Mouse (Mus musculus): ENCODE measurements at regions not wholly inside any gene's neighbourhood (a gene's known extent, or its start where the extent isn't known, plus 50 kb on each side); places are given as distances from the start of the nearest gene placed in this dataset.

- Histone ChIP-seq H3K27me3 (no peaks in the 10 kb centered on the region), H3K9me3 (replicated peaks) (no peaks in the 10 kb centered on the region), H3K4me2 (no peak overlapping the region), H3K9ac (no peak overlapping the region), H3K27ac (no peak overlapping the region), H3K4me1 (peaks cover 5% of the 10 kb centered on the region; the same call in 1 of the 2 replicates), H3K4me3 (no peak overlapping the region), H3K36me3 (ENCODE audit: poor library complexity, severe bottlenecking) (no peaks in the 10 kb centered on the region)
- WGBS: 57% methylated on average over 8 of the region's 8 CpGs
- ATAC-seq: no peak
These were observed 548.1 kb upstream of the Arrdc3 start for GRCm38 (mm10) chr13:80334865-80335655.

DNA sequence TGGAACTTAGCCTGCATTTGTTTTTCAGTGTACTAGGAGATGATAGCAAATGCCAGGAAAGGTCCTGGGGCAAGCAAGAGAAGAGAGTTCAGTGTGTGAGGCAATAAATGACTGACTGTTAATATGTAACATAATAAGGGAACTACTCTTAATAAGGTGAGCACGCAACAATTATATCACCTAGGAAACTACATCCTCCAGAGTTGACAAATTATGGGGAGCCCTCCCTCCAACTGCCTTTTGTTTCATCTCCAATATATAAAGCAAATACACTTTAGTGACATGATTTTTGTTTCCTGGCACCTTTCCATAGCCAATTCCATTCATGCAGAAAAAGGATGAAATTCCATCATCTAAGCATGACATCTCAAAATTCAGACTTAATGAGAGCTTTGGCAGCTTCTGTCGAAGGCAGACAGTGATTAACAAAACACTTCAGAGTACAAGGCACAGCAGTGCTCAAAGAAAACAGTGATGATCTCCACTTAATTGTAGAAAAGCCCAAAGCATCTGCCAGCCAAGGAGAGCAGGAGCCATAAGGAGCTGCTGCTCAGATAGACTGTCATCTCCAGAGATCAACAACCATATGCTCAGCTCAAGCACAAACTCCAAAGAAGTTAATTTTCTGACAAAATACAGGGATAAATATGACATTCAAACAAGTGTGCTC lies 536.1 kb upstream of the Arrdc3 start:
- no peak overlapping the region for H3K9ac ChIP-seq

DNA sequence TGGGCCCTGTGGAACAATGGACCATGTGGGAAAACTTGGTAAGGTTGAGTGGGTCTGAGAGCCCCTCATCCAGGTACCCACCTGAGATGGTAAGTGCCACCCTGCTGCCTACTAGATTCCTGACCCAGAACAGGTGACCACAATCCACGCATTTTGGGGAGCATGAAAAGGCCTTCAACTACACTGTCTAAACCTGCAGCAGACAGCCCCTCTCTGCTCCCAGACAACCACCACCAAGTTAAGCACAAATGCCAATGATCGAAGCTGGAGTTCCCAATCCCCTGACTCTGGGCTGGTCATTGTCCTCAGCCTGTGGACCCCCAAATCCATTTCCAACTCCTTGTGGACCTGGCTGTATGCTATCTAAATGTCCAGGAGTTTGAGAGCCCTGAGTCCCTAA lies 517.2 kb upstream of the Arrdc3 start:
- Histone ChIP-seq H3K4me3 (no peak overlapping the region), H3K36me3 (ENCODE audit: poor library complexity, severe bottlenecking) (no peaks in the 10 kb centered on the region), H3K27me3 (no peaks in the 10 kb centered on the region), H3K4me1 (no peaks in the 10 kb centered on the region), H3K4me2 (no peak overlapping the region), H3K9ac (no peak overlapping the region), H3K9me3 (replicated peaks) (no peaks in the 10 kb centered on the region), H3K27ac (no peak overlapping the region)
- 93% methylated on average over 2 of the region's 2 CpGs for WGBS
- no peak for ATAC-seq

More for the DNA sequence above, 536.1 kb upstream of the Arrdc3 start:
- no peaks in the 10 kb centered on the region for H3K27me3 ChIP-seq
- no peaks in the 10 kb centered on the region for H3K36me3 ChIP-seq (ENCODE audit: poor library complexity, severe bottlenecking)
- H3K27ac ChIP-seq: no peak overlapping the region
- no peak overlapping the region for H3K4me2 ChIP-seq
- H3K9me3 ChIP-seq (replicated peaks): no peaks in the 10 kb centered on the region
- peak; percentile 94 for ATAC-seq
- no peak overlapping the region for H3K4me3 ChIP-seq
- 0 out of 2 replicates have a peak, but pooled peaks cover 7% of the 10 kb centered on the region for H3K4me1 ChIP-seq
- WGBS: 38% methylated on average over 2 of the region's 2 CpGs

GRCm38 (mm10) chr13:80370491-80370890 lies 512.7 kb upstream of the Arrdc3 start:
- no peak for ATAC-seq
- no peaks in the 10 kb centered on the region for H3K27me3 ChIP-seq
- no peaks in the 10 kb centered on the region for H3K36me3 ChIP-seq (ENCODE audit: poor library complexity, severe bottlenecking)
- WGBS: 88% methylated on average over 1 of the region's 1 CpGs
- H3K4me1 ChIP-seq: no peaks in the 10 kb centered on the region
- H3K9ac ChIP-seq: no peak overlapping the region
- H3K4me2 ChIP-seq: no peak overlapping the region
- H3K27ac ChIP-seq: no peak overlapping the region
- no peaks in the 10 kb centered on the region for H3K9me3 ChIP-seq (replicated peaks)
- no peak overlapping the region for H3K4me3 ChIP-seq

DNA sequence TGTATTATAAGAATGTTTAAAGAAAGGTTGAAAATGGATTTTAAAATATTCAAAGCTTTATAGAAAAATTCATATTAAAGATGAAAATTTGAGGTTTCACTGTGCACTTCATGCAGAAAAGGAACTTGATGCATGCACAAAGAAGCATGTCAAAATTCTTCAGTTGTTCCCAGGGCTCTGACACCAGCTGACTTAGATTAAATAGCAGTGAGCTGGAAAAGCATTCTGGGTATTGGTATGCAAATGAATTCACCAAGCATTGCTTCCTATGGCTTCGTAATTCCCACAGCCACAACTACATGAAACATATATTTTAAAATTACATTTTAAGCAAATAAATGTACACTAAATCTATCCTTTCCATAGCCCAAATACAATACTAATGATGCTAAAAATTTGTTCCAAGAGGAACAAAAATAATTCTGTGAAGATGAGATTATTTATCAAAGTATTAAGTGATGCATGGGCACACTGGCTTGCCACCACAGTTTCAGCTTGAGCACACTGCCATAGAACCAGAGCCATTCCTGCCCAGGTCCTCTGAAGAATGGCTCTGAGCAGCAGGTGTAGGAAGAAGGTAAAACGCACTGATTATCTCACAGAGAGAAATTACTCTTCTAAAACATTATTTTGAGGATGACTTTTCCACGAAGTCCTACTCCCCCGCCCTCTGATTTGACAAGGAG lies 501.8 kb upstream of the Arrdc3 start:
- H3K27ac ChIP-seq: no peak overlapping the region; the same call in 1 of the 2 replicates
- no peaks in the 10 kb centered on the region for H3K36me3 ChIP-seq (ENCODE audit: poor library complexity, severe bottlenecking)
- H3K4me2 ChIP-seq: no peak overlapping the region
- peak; percentile 70 for ATAC-seq
- H3K9ac ChIP-seq: no peak overlapping the region
- WGBS: 58% methylated on average over 4 of the region's 4 CpGs
- no peaks in the 10 kb centered on the region for H3K9me3 ChIP-seq (replicated peaks)
- H3K4me3 ChIP-seq: no peak overlapping the region
- no peaks in the 10 kb centered on the region for H3K27me3 ChIP-seq
- peaks cover 10% of the 10 kb centered on the region; the same call in 1 of the 2 replicates for H3K4me1 ChIP-seq

GRCm38 (mm10) chr13:80381966-80382666 lies 501.1 kb upstream of the Arrdc3 start:
- H3K4me3 ChIP-seq: no peak overlapping the region
- ATAC-seq: peak; percentile 53; the same call in 1 of the 2 replicates

GRCm38 (mm10) chr13:80408928-80409327 lies 474.3 kb upstream of the Arrdc3 start:
- Histone ChIP-seq H3K9me3 (replicated peaks) (no peaks in the 10 kb centered on the region), H3K4me2 (no peak overlapping the region), H3K4me3 (no peak overlapping the region), H3K27me3 (no peaks in the 10 kb centered on the region), H3K27ac (no peak overlapping the region), H3K9ac (no peak overlapping the region), H3K36me3 (ENCODE audit: poor library complexity, severe bottlenecking) (no peaks in the 10 kb centered on the region), H3K4me1 (0 out of 2 replicates have a peak, but pooled peaks cover 3% of the 10 kb centered on the region)
- ATAC-seq: no peak

More at GRCm38 (mm10) chr13:80381966-80382666, 501.1 kb upstream of the Arrdc3 start:
- Histone ChIP-seq H3K4me1 (peaks cover 10% of the 10 kb centered on the region; the same call in 1 of the 2 replicates), H3K4me2 (no peak overlapping the region), H3K27me3 (no peaks in the 10 kb centered on the region), H3K27ac (no peak overlapping the region; the same call in 1 of the 2 replicates), H3K9me3 (replicated peaks) (no peaks in the 10 kb centered on the region), H3K9ac (no peak overlapping the region), H3K36me3 (ENCODE audit: poor library complexity, severe bottlenecking) (no peaks in the 10 kb centered on the region)
- 49% methylated on average over 2 of the region's 2 CpGs for WGBS

DNA sequence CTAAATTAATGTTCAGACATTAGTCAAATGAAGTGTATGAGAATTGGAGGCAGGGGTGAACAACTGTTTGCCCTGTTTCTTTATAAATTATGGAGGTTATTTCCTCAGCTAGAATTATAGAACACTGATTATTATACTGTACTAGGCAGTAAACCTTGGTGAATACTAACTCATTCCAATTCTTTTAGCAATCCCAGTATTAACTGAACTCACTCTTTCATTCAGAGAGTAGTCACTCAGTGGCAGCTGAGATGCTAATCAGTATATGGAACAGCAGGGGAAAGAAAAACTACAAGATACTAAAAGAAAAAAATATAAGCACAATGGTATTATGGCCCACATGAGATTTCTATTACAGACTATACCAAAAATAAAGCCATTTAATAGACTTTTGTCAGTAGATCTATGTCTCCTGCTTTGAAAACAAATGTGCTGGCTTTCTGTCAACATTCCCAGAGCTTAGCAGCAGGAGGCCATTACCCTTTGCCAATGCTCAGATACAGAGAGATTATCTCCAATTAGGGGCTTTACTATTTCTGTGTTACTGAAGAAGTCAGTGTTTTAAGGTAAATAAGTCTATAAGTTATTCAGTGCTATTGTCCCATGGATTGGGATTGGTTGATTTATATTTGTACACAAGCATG lies 473.3 kb upstream of the Arrdc3 start:
- peak; percentile 61; the same call in 1 of the 2 replicates for ATAC-seq
- H3K9me3 ChIP-seq (replicated peaks): no peaks in the 10 kb centered on the region
- no peak overlapping the region for H3K27ac ChIP-seq
- no peak overlapping the region for H3K4me2 ChIP-seq
- no peaks in the 10 kb centered on the region for H3K27me3 ChIP-seq
- H3K9ac ChIP-seq: no peak overlapping the region
- H3K36me3 ChIP-seq (ENCODE audit: poor library complexity, severe bottlenecking): no peaks in the 10 kb centered on the region
- H3K4me3 ChIP-seq: no peak overlapping the region
- H3K4me1 ChIP-seq: 0 out of 2 replicates have a peak, but pooled peaks cover 3% of the 10 kb centered on the region

GRCm38 (mm10) chr13:80418480-80419183 lies 464.6 kb upstream of the Arrdc3 start:
- no peaks in the 10 kb centered on the region for H3K9me3 ChIP-seq (replicated peaks)
- no peak overlapping the region for H3K4me3 ChIP-seq
- H3K4me2 ChIP-seq: no peak overlapping the region
- H3K27ac ChIP-seq: no peak overlapping the region
- ATAC-seq: peak; percentile 75; the same call in 1 of the 2 replicates
- 71% methylated on average over 3 of the region's 3 CpGs for WGBS
- H3K9ac ChIP-seq: no peak overlapping the region
- no peaks in the 10 kb centered on the region for H3K4me1 ChIP-seq
- no peaks in the 10 kb centered on the region for H3K36me3 ChIP-seq (ENCODE audit: poor library complexity, severe bottlenecking)
- no peaks in the 10 kb centered on the region for H3K27me3 ChIP-seq

DNA sequence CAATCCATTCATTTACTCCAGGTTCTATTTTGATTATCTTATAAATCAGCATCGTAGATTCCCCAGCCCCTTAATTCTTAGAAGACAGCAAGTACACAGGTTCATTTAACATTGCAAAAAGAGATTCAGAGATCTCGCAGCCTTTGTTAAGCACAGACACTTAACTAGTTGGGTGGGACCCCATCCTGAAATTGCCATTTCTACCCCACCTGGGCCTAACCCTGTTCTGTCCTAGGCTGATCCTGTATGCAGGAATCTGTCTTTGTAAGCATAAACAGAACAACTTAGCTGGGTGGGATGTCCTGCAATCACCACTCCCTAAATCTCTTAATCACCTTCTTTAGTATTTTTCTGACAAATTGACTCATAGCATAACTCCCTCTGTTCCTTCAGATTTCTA lies 462.8 kb upstream of the Arrdc3 start:
- Histone ChIP-seq H3K4me1 (no peaks in the 10 kb centered on the region), H3K9me3 (replicated peaks) (no peaks in the 10 kb centered on the region), H3K4me2 (no peak overlapping the region), H3K36me3 (ENCODE audit: poor library complexity, severe bottlenecking) (no peaks in the 10 kb centered on the region), H3K27ac (no peak overlapping the region), H3K27me3 (no peaks in the 10 kb centered on the region), H3K4me3 (no peak overlapping the region), H3K9ac (no peak overlapping the region)
- 83% methylated on average over 2 of the region's 2 CpGs for WGBS
- ATAC-seq: no peak

Measured in forebrain, embryonic 13.5 days (tissue).